Mouse (Mus musculus) neutrophil, adult 5-6 weeks (primary cell): ENCODE measurements around the gene Fgf18. TPM values are rescaled to one million over a fixed set of nuclear protein-coding genes. Genes with fewer than 3 reads are reported as not detected.

Source experiments
- ATAC-seq: fragments of 151-379, 151-347 bp; 2 replicates; pipeline ENCODE4 v1.8.0; 2017; ENCODE audit warnings: mild to moderate bottlenecking, moderate TSS enrichment; ENCODE audit not compliant: insufficient number of reproducible peaks, poor library complexity, low FRiP score, severe bottlenecking; ENCODE audit errors: extremely low read depth
- total RNA-seq: library from RNA; stranded (forward); fragments of 200-1000 nt; gene quantifications from 2 replicates; pipeline ENCODE4 v1.2.3, GENCODE M21; 2017

Gene Fgf18
- total RNA-seq, 1 experiment from 2014 or later = not detected

GRCm38 (mm10) chr11:33152997-33153396, 5.8 kb upstream of the Fgf18 start:
- no peak for ATAC-seq

- no peak for ATAC-seq
Measured at GRCm38 (mm10) chr11:33151780-33152145, 4.6 kb upstream of the Fgf18 start.

GRCm38 (mm10) chr11:33151128-33151779, 4.1 kb upstream of the Fgf18 start:
- no peak for ATAC-seq

GRCm38 (mm10) chr11:33150364-33150763, 3.2 kb upstream of the Fgf18 start:
- ATAC-seq = no peak

- ATAC-seq = no peak
Measured at GRCm38 (mm10) chr11:33149453-33149852, 2.3 kb upstream of the Fgf18 start.

GRCm38 (mm10) chr11:33149088-33149436, 1.9 kb upstream of the Fgf18 start:
- ATAC-seq = no peak

- ATAC-seq = peak; percentile 74; the same call in 1 of the 2 replicates
Measured at GRCm38 (mm10) chr11:33148338-33149087, 1.3 kb upstream of the Fgf18 start.

- ATAC-seq = 0 out of 2 replicates have a peak, but pooled peaks have one; percentile 24
Measured at GRCm38 (mm10) chr11:33147572-33148337, 555 bp upstream of the Fgf18 start.

GRCm38 (mm10) chr11:33146651-33147131, 509 bp downstream of the Fgf18 start:
- ATAC-seq = no peak

GRCm38 (mm10) chr11:33146143-33146497, 1.1 kb downstream of the Fgf18 start:
- ATAC-seq = no peak

GRCm38 (mm10) chr11:33145201-33146142, 1.7 kb downstream of the Fgf18 start:
- ATAC-seq = no peak

- no peak for ATAC-seq
Measured at GRCm38 (mm10) chr11:33143906-33144305, 3.3 kb downstream of the Fgf18 start.

- no peak for ATAC-seq
Measured at GRCm38 (mm10) chr11:33142801-33143200, 4.4 kb downstream of the Fgf18 start.

- ATAC-seq = no peak
Measured at GRCm38 (mm10) chr11:33140111-33140460, 7.1 kb downstream of the Fgf18 start.

GRCm38 (mm10) chr11:33139458-33140110, 7.6 kb downstream of the Fgf18 start:
- no peak for ATAC-seq

GRCm38 (mm10) chr11:33138686-33139085, 8.5 kb downstream of the Fgf18 start:
- no peak for ATAC-seq

- ATAC-seq = no peak
Measured at GRCm38 (mm10) chr11:33134391-33134986, 12.7 kb downstream of the Fgf18 start.
